Comparison of ENCODE assay signal across 21 mouse cellular contexts in the genomic region with DNA sequence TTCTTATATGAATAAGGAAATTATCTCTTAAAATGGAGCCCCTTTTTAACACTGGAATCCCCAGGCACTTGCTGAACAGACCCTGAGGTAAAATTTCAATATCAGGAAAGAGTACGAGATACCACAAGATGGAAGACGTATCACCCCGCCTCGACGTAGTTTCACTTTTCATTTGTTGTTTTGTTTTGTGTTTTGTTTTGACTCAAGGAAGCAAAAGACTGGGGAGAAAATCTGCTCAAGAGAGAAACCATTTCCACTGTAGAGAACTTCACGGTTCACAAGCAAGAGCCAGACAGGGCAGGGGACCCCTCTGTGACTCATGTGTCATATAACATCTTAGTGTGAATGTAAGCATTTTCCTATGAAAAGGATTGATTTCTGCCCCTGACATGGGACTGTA.
DNase-seq lines count a peak whose midpoint lies in the region; ATAC-seq lines count a peak whose summit lies in the region.
"Had no signal": no experiment of that assay in that cellular context is flagged by ENCODE, and none has a peak within 500 bp of the region (broad histone marks: within the 10 kb centered on the region; RNA-seq: fewer than 3 reads in every experiment).

No protein-coding gene starts in this region.

- H3K27me3 ChIP-seq in hindbrain, embryonic 14.5 days (ENCODE audit: control insufficient read depth, insufficient read depth, low read length): no peaks in the 10 kb centered on the region
- no peaks in the 10 kb centered on the region for H3K27me3 ChIP-seq in hindbrain, embryonic 12.5 days
- H3K27me3 ChIP-seq: embryonic facial prominence, embryonic 13.5 days; forebrain, embryonic 12.5 days; hindbrain, embryonic 15.5 days had no signal

- no peak for ATAC-seq in hindbrain, embryonic 14.5 days (ENCODE audit: low FRiP score)
- no peak for ATAC-seq in hindbrain, embryonic 12.5 days (ENCODE audit: low FRiP score)
- ATAC-seq in monocyte, adult 5-6 weeks (replicated peaks; ENCODE audit: insufficient number of reproducible peaks, low FRiP score, low TSS enrichment, poor library complexity, severe bottlenecking): no peak
- ATAC-seq: forebrain, postnatal 0 days had no signal

- no peaks in the 10 kb centered on the region for H3K4me1 ChIP-seq in hindbrain, embryonic 14.5 days (replicated peaks; ENCODE audit: control insufficient read depth, insufficient read depth, low read length)
- H3K4me1 ChIP-seq in hindbrain, embryonic 12.5 days: no peaks in the 10 kb centered on the region
- H3K4me1 ChIP-seq: embryonic facial prominence, embryonic 13.5 days; forebrain, embryonic 12.5 days had no signal

- 83% methylated on average over 6 of the region's 6 CpGs for WGBS in hindbrain, embryonic 14.5 days
- WGBS in hindbrain, embryonic 12.5 days: 84% methylated on average over 6 of the region's 6 CpGs

- no peaks in the 10 kb centered on the region for H3K36me3 ChIP-seq in hindbrain, embryonic 14.5 days (replicated peaks; ENCODE audit: control insufficient read depth, insufficient read depth)
- no peaks in the 10 kb centered on the region for H3K36me3 ChIP-seq in hindbrain, embryonic 12.5 days
- H3K36me3 ChIP-seq: embryonic facial prominence, embryonic 13.5 days; forebrain, embryonic 12.5 days; G1E; heart, embryonic 10.5 days; hindbrain, embryonic 15.5 days had no signal

- H3K27ac ChIP-seq in hindbrain, embryonic 14.5 days: peak overlapping the region; percentile 41; the same call in 1 of the 2 replicates
- H3K27ac ChIP-seq in hindbrain, embryonic 12.5 days: no peak overlapping the region
- H3K27ac ChIP-seq: embryonic facial prominence, embryonic 13.5 days; forebrain, embryonic 12.5 days; heart, embryonic 10.5 days; hindbrain, embryonic 15.5 days had no signal

- no peak overlapping the region for H3K4me2 ChIP-seq in hindbrain, embryonic 14.5 days (replicated peaks)
- H3K4me2 ChIP-seq in hindbrain, embryonic 12.5 days (replicated peaks): no peak overlapping the region
- H3K4me2 ChIP-seq: embryonic facial prominence, embryonic 13.5 days; forebrain, embryonic 12.5 days; hindbrain, embryonic 15.5 days had no signal

- DNase-seq in hindbrain, embryonic 14.5 days (ENCODE audit: low spot score): no peak
- peak; percentile 71 for DNase-seq in CD4-positive, CD25-positive, alpha-beta regulatory T cell, adult 2 months (ENCODE audit: low read depth, low spot score)
- DNase-seq in induced T-regulatory cell, adult 2 months (ENCODE audit: low read depth): peak; percentile 91
- DNase-seq in Muller cell, postnatal 12 days (ENCODE audit: inconsistent ontology term): no peak
- DNase-seq in spleen, postnatal 14 days (ENCODE audit: low spot score in 2 of 2): no peak
- DNase-seq: adrenal gland, postnatal 14 days; cerebellum, adult 18-20 months; cerebellum, adult 9-11 months; cerebellum, postnatal 36 days; forebrain, postnatal 0 days; gastrocnemius, postnatal 36 days; heart, adult 18-20 months; heart, postnatal 10 days; kidney, adult 11 months had no signal

- no peak overlapping the region for H3K9ac ChIP-seq in hindbrain, embryonic 14.5 days
- H3K9ac ChIP-seq in hindbrain, embryonic 12.5 days: no peak overlapping the region
- H3K9ac ChIP-seq: embryonic facial prominence, embryonic 13.5 days; forebrain, embryonic 12.5 days; forebrain, postnatal 0 days; hindbrain, embryonic 15.5 days had no signal

- no peak overlapping the region for H3K4me3 ChIP-seq in hindbrain, embryonic 14.5 days (replicated peaks; ENCODE audit: low read length)
- no peak overlapping the region for H3K4me3 ChIP-seq in hindbrain, embryonic 12.5 days
- H3K4me3 ChIP-seq: embryonic facial prominence, embryonic 13.5 days; forebrain, embryonic 12.5 days; heart, embryonic 10.5 days; hindbrain, embryonic 15.5 days had no signal

- no peaks in the 10 kb centered on the region for H3K9me3 ChIP-seq in hindbrain, embryonic 14.5 days (ENCODE audit: control insufficient read depth, low read length)
- no peaks in the 10 kb centered on the region for H3K9me3 ChIP-seq in hindbrain, embryonic 12.5 days (replicated peaks)
- H3K9me3 ChIP-seq: embryonic facial prominence, embryonic 13.5 days; forebrain, embryonic 12.5 days; heart, embryonic 10.5 days; hindbrain, embryonic 15.5 days had no signal

Comparison
In these comparisons a context has a peak if more than half of its experiments do, and no peak if none do; other contexts are left out.
1. DNase-seq: peak in CD4-positive, CD25-positive, alpha-beta regulatory T cell, adult 2 months (single experiment) and induced T-regulatory cell, adult 2 months (single experiment); none in hindbrain, embryonic 14.5 days (single experiment), Muller cell, postnatal 12 days (single experiment) and spleen, postnatal 14 days (0 of 2).